7 mouse cellular contexts compared by ENCODE assay signal in the genomic region with DNA sequence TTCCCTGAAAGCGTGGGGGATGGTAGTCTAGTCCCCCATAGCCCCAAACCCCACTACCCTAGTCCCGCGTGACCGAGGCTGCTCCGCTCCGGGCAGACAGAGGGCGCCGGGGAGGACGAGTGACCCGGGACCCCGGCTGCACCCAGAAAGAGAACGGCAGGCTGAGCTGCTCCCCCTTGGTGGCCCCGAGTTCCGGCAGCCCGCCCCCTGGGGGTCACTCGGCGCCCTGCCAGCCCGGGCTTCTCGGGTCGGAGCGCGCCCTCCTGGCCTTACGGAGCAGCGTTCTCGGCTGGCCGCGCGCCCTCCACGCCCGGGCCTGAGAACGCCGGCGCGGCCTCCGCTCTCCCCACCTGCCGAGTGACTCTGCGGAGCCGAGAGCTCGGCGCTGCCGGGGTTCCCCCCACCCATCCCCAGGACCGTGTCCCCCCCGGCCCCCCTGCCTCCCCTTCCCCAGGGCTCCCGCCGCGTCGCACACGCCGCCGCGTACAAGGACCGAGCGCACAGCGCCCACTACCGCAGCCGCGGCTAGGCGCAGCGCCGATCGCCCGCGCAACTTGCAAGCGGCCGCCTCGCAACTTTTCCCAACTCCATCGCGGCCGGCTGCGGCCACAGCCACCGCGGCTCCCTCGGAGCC. TPM values are rescaled to one million over a fixed set of nuclear protein-coding genes. Genes with fewer than 3 reads are reported as not detected.
A peak's percentile ranks its signal among the peaks of the same experiment; 100 is the strongest.
DNase-seq lines count a peak whose midpoint lies in the region; ATAC-seq and TF ChIP-seq lines count a peak whose summit lies in the region.

No protein-coding gene starts in this region.

- no peak for TF ChIP-seq EP300 in stomach, postnatal 0 days (optimal IDR thresholded peaks at IDR 0.05)

- H3K4me3 ChIP-seq in E14TG2a.4 (replicated peaks; ENCODE audit: low read length): peak overlapping the region; percentile 87
- H3K4me3 ChIP-seq in forebrain, embryonic 11.5 days (ENCODE audit: low read depth, low read length): peak overlapping the region; percentile 66
- H3K4me3 ChIP-seq in stomach, postnatal 0 days (ENCODE audit: low read depth, low read length): peak overlapping the region; percentile 70

- H3K9me3 ChIP-seq in E14TG2a.4 (ENCODE audit: low read length): no peaks in the 10 kb centered on the region
- no peaks in the 10 kb centered on the region for H3K9me3 ChIP-seq in forebrain, embryonic 11.5 days (ENCODE audit: control insufficient read depth, low read length)
- no peaks in the 10 kb centered on the region for H3K9me3 ChIP-seq in stomach, postnatal 0 days (ENCODE audit: control insufficient read depth, low read length)

- H3K36me3 ChIP-seq in E14TG2a.4 (ENCODE audit: insufficient read depth, low read length): no peaks in the 10 kb centered on the region
- H3K36me3 ChIP-seq in forebrain, embryonic 11.5 days (ENCODE audit: control insufficient read depth, insufficient read depth, low read length): no peaks in the 10 kb centered on the region
- no peaks in the 10 kb centered on the region for H3K36me3 ChIP-seq in stomach, postnatal 0 days (ENCODE audit: control insufficient read depth, insufficient read depth, low read length)

- peak; percentile 69 for DNase-seq in adrenal gland, adult 2 months
- peak; percentile 94 for DNase-seq in forebrain, embryonic 11.5 days (ENCODE audit: low spot score)
- DNase-seq in heart, postnatal 14 days: peak; percentile 91 to 92
- peak; percentile 77 to 87 for DNase-seq in kidney, postnatal 36 days
- DNase-seq in stomach, postnatal 0 days (ENCODE audit: low spot score): peak; percentile 93

- H3K4me2 ChIP-seq in forebrain, embryonic 11.5 days (ENCODE audit: low read depth, low read length, severe bottlenecking): peak overlapping the region; percentile 95
- H3K4me2 ChIP-seq in stomach, postnatal 0 days (replicated peaks; ENCODE audit: low read depth): peak overlapping the region; percentile 80

- peak overlapping the region; percentile 85 for H3K27ac ChIP-seq in forebrain, embryonic 11.5 days (ENCODE audit: low read depth, low read length)
- H3K27ac ChIP-seq in stomach, postnatal 0 days (replicated peaks): peak overlapping the region; percentile 96

- under 1% methylated on average over 66 of the region's 73 CpGs for WGBS in forebrain, embryonic 11.5 days
- under 1% methylated on average over 54 of the region's 73 CpGs for WGBS in stomach, postnatal 0 days

- peak overlapping the region; percentile 83 for H3K9ac ChIP-seq in forebrain, embryonic 11.5 days (ENCODE audit: low read length)
- H3K9ac ChIP-seq in stomach, postnatal 0 days (ENCODE audit: low read length): peak overlapping the region; percentile 83

- intact Hi-C loops in heart, postnatal 14 days (cut with DNase I): loop anchor here (2.0 to 5.0 kb wide), 4 partner anchors 46 to 404 kb away; no protein-coding TSS in a partner anchor

- peaks cover 88% of the 10 kb centered on the region for H3K27me3 ChIP-seq in E14TG2a.4 (ENCODE audit: insufficient read depth, low read length)
- H3K27me3 ChIP-seq in forebrain, embryonic 11.5 days (ENCODE audit: control insufficient read depth, insufficient read depth, low read length): peaks cover 30% of the 10 kb centered on the region
- H3K27me3 ChIP-seq in stomach, postnatal 0 days (ENCODE audit: control insufficient read depth, insufficient read depth, low read length): no peaks in the 10 kb centered on the region

- TF ChIP-seq CTCF in E14TG2a.4 (conservative IDR thresholded peaks at IDR 0.05; ENCODE audit: low read length): no peak
- peak; percentile 68 for TF ChIP-seq CTCF in stomach, postnatal 0 days (IDR thresholded peaks at IDR 0.05; ENCODE audit: low read depth)

- peak; percentile 81 for ATAC-seq in forebrain, embryonic 11.5 days (replicated peaks; ENCODE audit: low FRiP score)
- ATAC-seq in megakaryocyte progenitor cell, adult 5-6 weeks (replicated peaks; ENCODE audit: poor library complexity): peak; percentile 69
- peak; percentile 73 for ATAC-seq in stomach, postnatal 0 days (ENCODE audit: low FRiP score, low TSS enrichment)

- H3K4me1 ChIP-seq in E14TG2a.4 (replicated peaks; ENCODE audit: low read depth, low read length): peaks cover 61% of the 10 kb centered on the region
- peaks cover 17% of the 10 kb centered on the region; the same call in 1 of the 2 replicates for H3K4me1 ChIP-seq in forebrain, embryonic 11.5 days (replicated peaks; ENCODE audit: control insufficient read depth, insufficient read depth, low read length)
- H3K4me1 ChIP-seq in stomach, postnatal 0 days (replicated peaks; ENCODE audit: control insufficient read depth, insufficient read depth): no peaks in the 10 kb centered on the region

RNA-seq across cellular contexts. Expression of a gene that starts 39.4 kb away (rescaled TPM):
- total RNA-seq in adrenal gland, adult 2 months (2021): 10 to 100 TPM in 1 of 2 experiments, 1 to 10 TPM in 1; 4.4 to 10.7 TPM
- 0.52 and 0.55 TPM in 2 replicates for polyA plus RNA-seq in adrenal gland, adult 2 months (2012; rRNA removed)
- 17.6 and 19.5 TPM in 2 replicates for polyA plus RNA-seq in forebrain, embryonic 11.5 days (2014; fragmentation: Nextera tagmentation; extraction: Ambion mirVana)
- 10 to 100 TPM; 21.8 to 28.1 TPM for total RNA-seq in heart, postnatal 14 days (2021)
- total RNA-seq in megakaryocyte progenitor cell, adult 5-6 weeks (2015): 0.54 and 4.0 TPM in 2 replicates
- total RNA-seq in megakaryocyte progenitor cell, adult 5-6 weeks (2017): 0.17 and 2.3 TPM in 2 replicates
- polyA plus RNA-seq in stomach, postnatal 0 days (2015; fragmentation: Nextera tagmentation; extraction: Ambion mirVana): 25.7 and 27.9 TPM in 2 replicates

Comparison
In these comparisons a context has a peak if more than half of its experiments do, and no peak if none do; other contexts are left out.
1. Peak in every context shown above with its lines: DNase-seq, ATAC-seq, H3K4me3 ChIP-seq and H3K27ac ChIP-seq.